Mouse (Mus musculus) brain, embryonic 14.5 days (tissue): ENCODE results near the gene Adssl1. TPM values are rescaled to one million over a fixed set of nuclear protein-coding genes. Genes with fewer than 3 reads are reported as not detected.
A peak's percentile ranks its signal among the peaks of the same experiment; 100 is the strongest.

Source experiments
- DNase-seq: peaks from one replicate; pipeline ENCODE4 v3.0.0-alpha.2; 2011; ENCODE audit warnings: low read depth
- CTCF ChIP-seq: fragments of 200-500 bp; IDR thresholded peaks from 2 replicates; pipeline ENCODE4 v1.5.1; 2012; ENCODE audit warnings: inconsistent platforms, mild to moderate bottlenecking, moderate library complexity, borderline replicate concordance; ENCODE audit not compliant: insufficient read depth, insufficient read length; ENCODE audit errors: extremely low read depth
- POLR2A ChIP-seq: fragments of 200-500 bp; IDR thresholded peaks from 2 replicates; pipeline ENCODE4 v1.6.1; 2012; ENCODE audit warnings: mild to moderate bottlenecking, inconsistent platforms, borderline replicate concordance; ENCODE audit not compliant: poor library complexity, insufficient read depth, insufficient read length, severe bottlenecking; ENCODE audit errors: extremely low read depth
- polyA plus RNA-seq: library from polyadenylated mRNA; depleted of rRNA; stranded (reverse); fragments of >200 nt; gene quantifications from 2 replicates; pipeline ENCODE4 v1.2.3, GENCODE M21; 2012

The Adssl1 gene
- polyA plus RNA-seq, 1 experiment, result 4.4 TPM

DNA sequence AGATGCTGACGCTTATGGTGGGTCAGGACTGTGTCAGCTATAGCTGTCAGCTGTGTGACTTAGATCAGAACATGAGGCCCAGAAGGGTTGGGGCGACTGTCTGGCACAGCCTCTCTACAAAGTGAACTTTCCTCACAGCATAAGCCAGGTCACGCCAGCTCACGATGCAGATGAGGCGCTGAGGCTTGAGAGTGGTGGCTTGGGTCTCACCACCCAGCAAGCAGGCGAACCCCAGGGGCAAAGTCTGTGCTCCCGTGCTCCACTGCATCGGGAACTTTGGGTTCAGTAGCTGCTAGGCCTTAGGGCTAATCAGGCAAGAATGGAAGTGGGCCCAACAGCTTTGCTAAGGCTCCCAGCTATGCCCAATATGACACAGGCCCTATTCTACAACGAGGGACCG, 10.8 kb upstream of the Adssl1 start:
- no peak for TF ChIP-seq CTCF
- TF ChIP-seq POLR2A, result no peak
- DNase-seq, result no peak

- no peak for DNase-seq
Measured at GRCm38 (mm10) chr12:112616668-112617067, 3.2 kb upstream of the Adssl1 start.

GRCm38 (mm10) chr12:112617184-112617583, 2.7 kb upstream of the Adssl1 start:
- peak; percentile 28 for DNase-seq
- no peak for TF ChIP-seq CTCF
- TF ChIP-seq POLR2A, result no peak

More at GRCm38 (mm10) chr12:112616668-112617067, 3.2 kb upstream of the Adssl1 start:
- no peak for TF ChIP-seq POLR2A
- TF ChIP-seq CTCF, result no peak

DNA sequence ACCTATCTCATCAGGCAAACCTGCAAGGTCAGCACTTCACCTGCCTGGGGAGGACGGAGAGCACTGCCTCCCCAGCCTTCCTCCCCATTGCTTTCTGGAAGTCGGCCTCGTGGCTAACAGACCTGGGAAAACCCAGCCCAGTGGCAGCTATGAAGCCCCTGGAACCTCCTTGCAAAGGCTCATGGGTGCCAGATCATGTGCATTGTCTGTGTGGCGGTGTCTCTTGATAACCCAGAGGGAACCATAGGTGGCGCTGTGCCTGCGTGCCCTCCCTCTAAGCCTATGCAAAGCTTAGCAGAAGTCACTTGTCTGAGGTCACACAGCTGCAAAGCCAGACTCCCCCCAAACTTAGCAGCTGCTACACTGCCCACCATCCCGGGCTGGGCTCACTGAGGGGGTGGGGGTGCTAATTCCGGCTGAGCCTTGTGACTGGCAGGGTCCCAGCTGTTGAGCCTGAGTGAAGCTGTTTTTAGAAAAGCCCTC, 1.9 kb upstream of the Adssl1 start:
- no peak for TF ChIP-seq POLR2A
- TF ChIP-seq CTCF, result peak; percentile 71

GRCm38 (mm10) chr12:112618981-112619685, 712 bp upstream of the Adssl1 start:
- DNase-seq, result no peak
- no peak for TF ChIP-seq CTCF

More for the DNA sequence above, 1.9 kb upstream of the Adssl1 start:
- DNase-seq, result peak; percentile 81

DNA sequence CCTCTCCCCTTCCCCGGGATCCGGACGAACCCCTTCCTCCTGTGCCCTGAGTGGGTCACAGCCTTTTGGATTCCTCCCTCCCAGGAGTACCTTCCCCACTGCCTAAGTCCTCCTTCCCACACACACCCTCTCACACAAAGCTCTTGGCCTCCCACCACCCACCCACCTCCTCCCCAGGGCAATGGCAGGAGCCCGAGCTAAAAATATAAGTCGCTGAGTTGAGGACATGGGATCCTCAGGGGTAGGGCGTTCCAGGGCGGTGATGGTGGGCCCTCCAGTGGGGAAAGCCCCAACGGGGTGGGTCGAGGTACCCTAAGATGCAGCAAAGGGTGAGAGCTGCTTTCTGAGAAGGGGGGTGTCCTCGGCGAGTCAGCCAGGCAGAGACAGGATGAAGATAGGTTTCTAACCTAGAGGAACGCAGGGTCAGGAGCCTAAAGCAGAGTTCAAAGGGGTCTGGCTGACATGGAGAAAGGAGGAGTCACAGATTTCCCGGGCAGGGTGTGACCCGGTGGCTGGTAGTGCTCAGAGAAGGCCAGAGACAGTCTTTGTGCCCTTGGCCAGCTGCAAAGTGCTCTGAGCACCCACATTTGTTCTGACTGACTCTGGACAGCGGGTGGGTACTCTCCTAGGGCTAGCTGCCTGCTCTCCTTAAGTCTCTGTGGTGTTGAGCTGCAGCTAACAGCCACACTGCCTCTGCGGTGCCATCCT, 663 bp downstream of the Adssl1 start:
- no peak for DNase-seq
- TF ChIP-seq POLR2A (no peak), CTCF (no peak)

DNA sequence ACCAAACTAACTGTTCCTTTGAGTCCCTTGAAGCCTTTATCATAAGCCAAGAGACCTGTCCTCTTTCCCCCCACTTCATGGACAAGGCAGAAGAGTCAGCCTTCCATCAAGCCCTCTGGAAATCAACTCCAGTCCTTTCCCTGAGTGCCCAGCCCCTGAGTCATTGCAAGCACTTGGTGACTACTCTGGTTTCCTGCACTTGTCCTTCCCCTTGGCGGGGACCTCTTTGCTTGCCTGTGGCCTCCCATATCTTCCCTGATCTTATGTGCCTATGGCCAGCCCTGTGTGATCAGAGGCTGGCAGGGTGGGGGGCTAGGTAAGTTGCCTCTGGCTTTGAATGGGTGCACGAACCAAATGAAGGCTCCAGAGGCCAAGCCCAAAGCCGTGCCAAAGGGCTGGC, 2.1 kb downstream of the Adssl1 start:
- no peak for DNase-seq
- TF ChIP-seq POLR2A (no peak), CTCF (no peak)

GRCm38 (mm10) chr12:112623742-112624141, 3.9 kb downstream of the Adssl1 start:
- TF ChIP-seq POLR2A (no peak), CTCF (peak; percentile 94)
- peak; percentile 62 for DNase-seq

DNA sequence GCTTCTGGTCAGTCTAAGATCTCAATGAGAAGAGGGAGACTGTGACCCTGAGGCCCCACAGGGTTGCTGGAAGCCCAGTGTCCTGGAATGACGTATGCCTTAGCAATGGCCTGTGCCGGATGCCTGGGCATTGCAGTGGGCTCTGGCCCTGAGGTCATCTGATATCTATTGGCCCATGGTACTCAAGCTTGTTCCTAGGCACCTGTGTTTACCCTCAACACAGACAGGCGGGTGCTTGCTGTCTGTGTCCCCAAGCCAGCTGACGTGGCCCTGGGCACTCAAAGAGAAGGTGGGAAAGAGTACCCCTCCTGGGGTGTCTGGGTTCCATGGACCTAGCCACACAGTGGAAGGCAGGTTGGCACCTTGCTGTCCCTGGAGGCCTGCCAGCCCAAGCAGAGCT, 5.9 kb downstream of the Adssl1 start:
- no peak for DNase-seq
- TF ChIP-seq POLR2A (no peak), CTCF (no peak)

DNA sequence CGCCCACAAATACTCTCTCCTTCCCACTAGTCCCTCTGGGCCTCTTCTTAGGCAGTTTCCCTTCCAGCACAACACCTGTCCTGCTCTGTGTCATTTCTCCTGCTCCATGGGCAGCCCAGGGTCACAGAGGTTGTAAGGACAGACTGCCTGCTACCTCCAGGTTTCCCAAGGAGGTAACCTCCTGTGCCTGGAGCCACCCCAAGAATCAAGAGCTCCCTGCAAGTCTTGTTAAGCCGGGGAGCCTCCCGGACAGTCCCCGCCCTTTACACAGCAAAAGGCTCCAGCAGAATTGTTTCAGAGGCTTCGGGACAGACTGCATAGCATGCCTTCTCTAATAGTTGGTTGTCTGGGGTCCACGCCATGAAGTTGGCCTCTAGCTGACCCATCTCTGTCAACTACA, 6.6 kb downstream of the Adssl1 start:
- no peak for DNase-seq
- TF ChIP-seq POLR2A (no peak), CTCF (no peak)

- no peak for DNase-seq
Measured at GRCm38 (mm10) chr12:112627097-112627881, 7.4 kb downstream of the Adssl1 start.

DNA sequence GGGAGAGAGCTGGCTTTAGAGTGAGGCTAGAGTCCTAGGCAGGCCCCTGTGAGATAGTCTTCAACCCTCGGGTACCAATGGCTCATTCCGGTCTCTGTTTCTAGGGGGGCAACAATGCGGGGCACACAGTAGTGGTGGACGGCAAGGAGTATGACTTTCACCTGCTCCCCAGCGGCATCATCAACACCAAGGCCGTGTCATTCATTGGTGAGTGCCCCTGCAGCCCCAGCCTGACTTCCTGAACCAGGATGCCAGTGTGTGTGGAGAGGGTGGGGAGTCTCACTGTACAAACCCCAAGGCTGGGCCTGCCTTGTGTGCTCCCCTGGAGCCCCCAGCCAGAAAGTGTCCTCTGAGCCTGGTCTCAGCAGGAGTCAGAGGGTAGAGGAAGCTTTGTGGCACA, 8.4 kb downstream of the Adssl1 start:
- TF ChIP-seq CTCF (no peak), POLR2A (no peak)
- DNase-seq, result no peak

More at GRCm38 (mm10) chr12:112627097-112627881, 7.4 kb downstream of the Adssl1 start:
- TF ChIP-seq POLR2A (no peak), CTCF (peak; percentile 50; the same call in 1 of the 2 replicates)
